Mouse (Mus musculus) forebrain, embryonic 15.5 days (tissue): ENCODE data around the gene Thsd7a. TPM values are rescaled to one million over a fixed set of nuclear protein-coding genes. Genes with fewer than 3 reads are reported as not detected.

Experiments used
- ATAC-seq: fragments of 200-750 bp; cut with Nextera tagmentation; replicated peaks from 2 replicates; pipeline ENCODE4 v1.8.0; 2017; ENCODE audit warnings: mild to moderate bottlenecking, moderate TSS enrichment, moderate library complexity
- H3K27ac ChIP-seq: fragments of 300-500 bp; sonication (generic); replicated peaks from 2 replicates; pipeline ENCODE4 v1.5.1; 2015; ENCODE audit warnings: mild to moderate bottlenecking, inconsistent platforms
- H3K27me3 ChIP-seq: fragments of 300-500 bp; sonication (generic); 2 replicates; pipeline ENCODE4 v1.6.1; 2015; ENCODE audit warnings: inconsistent platforms
- H3K36me3 ChIP-seq: fragments of 300-500 bp; sonication (generic); 2 replicates; pipeline ENCODE4 v1.6.1; 2015; ENCODE audit warnings: mild to moderate bottlenecking, inconsistent platforms
- H3K4me1 ChIP-seq: fragments of 300-500 bp; sonication (generic); 2 replicates; pipeline ENCODE4 v1.6.1; 2015; ENCODE audit warnings: inconsistent platforms
- H3K4me2 ChIP-seq: fragments of 300-500 bp; sonication (generic); replicated peaks from 2 replicates; pipeline ENCODE4 v1.6.1; 2015; ENCODE audit warnings: mild to moderate bottlenecking, inconsistent platforms
- H3K4me3 ChIP-seq: fragments of 300-500 bp; sonication (generic); 2 replicates; pipeline ENCODE4 v1.5.1; 2015; ENCODE audit warnings: mild to moderate bottlenecking, inconsistent platforms
- H3K9ac ChIP-seq: fragments of 300-500 bp; sonication (generic); replicated peaks from 2 replicates; pipeline ENCODE4 v1.6.1; 2015; ENCODE audit warnings: mild to moderate bottlenecking, inconsistent platforms
- H3K9me3 ChIP-seq: fragments of 300-500 bp; sonication (generic); 2 replicates; pipeline ENCODE4 v1.6.1; 2016; ENCODE audit warnings: inconsistent platforms
- WGBS: fragments of 180-500 bp; shearing (Covaris S2); methylation state at CpG from one replicate; pipeline ENCODE4 v1.1.7; 2015; ENCODE audit warnings: mixed read lengths; 5-methylcytosine and 5-hydroxymethylcytosine counted together
- polyA plus RNA-seq: library from polyadenylated mRNA; unstranded; fragments of >200 nt; fragmentation: Nextera tagmentation; extraction: Ambion mirVana; gene quantifications from 2 replicates; pipeline ENCODE4 v1.2.1, GENCODE M21; 2015

Thsd7a gene
- polyA plus RNA-seq, 1 experiment from 2014 or later = 13.8 TPM

DNA sequence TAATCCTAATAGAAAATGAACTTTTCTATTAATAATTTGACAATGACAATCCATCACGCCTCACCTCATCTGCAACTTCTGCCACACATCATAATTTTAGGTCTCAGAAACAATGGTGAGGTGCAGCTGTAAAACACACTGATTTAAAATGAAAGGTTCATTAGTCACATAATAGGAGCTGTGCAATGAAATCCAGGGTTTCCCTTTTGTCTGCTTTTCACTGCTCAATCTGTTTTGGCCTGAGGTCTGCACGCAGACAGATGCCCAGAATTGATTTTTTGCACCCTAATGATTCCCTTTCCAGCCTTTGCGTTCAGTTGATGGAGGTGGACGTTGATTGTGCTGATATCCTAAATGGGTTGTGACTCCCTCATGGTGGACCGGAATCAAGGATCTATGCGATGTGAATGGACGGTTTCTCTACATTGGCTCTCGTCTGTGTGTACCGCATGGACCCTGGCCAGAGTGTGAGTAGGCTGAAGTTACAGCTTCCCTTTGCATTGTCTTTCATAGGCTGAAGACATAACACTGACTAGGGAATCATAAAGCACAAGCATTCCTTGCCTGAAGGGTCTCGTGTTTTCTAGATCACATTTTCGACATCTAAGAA lies 120.5 kb downstream of the Thsd7a start:
- Histone ChIP-seq H3K9ac (no peak overlapping the region), H3K27me3 (no peaks in the 10 kb centered on the region), H3K4me3 (no peak overlapping the region), H3K4me1 (no peaks in the 10 kb centered on the region), H3K9me3 (no peaks in the 10 kb centered on the region), H3K4me2 (no peak overlapping the region), H3K27ac (no peak overlapping the region), H3K36me3 (no peaks in the 10 kb centered on the region)
- whole genome bisulfite sequencing = 72% methylated on average over 11 of the region's 11 CpGs
- ATAC-seq = no peak

DNA sequence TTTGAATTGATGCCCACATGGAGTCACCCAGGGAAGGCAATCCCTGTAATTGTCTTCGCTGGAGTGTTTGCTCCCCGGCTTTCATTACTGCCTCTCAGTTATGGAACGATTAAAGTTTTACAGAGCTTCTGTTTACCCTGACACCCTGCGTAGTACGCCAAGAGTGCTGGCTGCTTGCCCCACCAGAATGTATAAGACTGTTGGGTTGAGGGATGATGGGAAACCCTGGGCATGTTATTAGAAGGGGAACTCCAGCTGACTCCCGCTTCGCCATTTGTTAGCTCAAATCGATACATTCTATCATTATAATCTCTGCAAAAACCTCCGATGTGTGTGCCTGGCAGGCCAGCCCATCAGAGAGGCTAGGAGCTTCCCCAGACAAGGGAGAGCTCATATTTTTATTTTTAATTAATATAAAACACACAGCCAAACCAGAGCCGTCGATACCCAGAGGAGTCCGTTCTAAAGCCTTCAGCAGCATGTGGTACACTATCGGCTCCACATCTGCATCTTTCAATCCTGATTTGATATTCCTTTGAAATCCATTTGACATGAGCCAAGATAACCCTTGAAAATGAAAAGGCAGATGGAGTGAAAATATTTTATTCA lies 142.5 kb downstream of the Thsd7a start:
- Histone ChIP-seq H3K9me3 (no peaks in the 10 kb centered on the region), H3K27me3 (no peaks in the 10 kb centered on the region), H3K27ac (no peak overlapping the region), H3K36me3 (no peaks in the 10 kb centered on the region), H3K4me3 (no peak overlapping the region), H3K4me2 (peak overlapping the region; percentile 30), H3K9ac (no peak overlapping the region), H3K4me1 (peaks cover 4% of the 10 kb centered on the region; the same call in 1 of the 2 replicates)
- WGBS = 51% methylated on average over 13 of the region's 13 CpGs
- peak; percentile 91 for ATAC-seq

DNA sequence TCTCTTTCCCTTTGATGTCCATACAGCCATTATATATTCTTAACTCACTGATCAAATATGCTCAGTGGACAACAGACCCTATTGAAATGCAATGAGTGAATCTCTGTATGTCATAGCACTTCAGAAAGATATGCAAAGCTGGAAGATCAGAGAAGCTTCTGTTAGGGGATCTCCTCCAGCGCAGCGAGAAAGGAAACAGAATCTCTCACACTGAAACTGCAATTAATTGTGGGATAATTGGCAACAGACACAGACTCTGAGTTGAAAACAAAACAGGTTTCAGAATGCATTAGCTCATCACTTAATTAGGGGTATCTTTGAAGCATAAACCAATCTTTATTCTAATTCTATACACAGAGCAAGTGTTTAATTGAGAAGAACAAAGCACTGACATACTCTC lies 146.3 kb downstream of the Thsd7a start:
- Histone ChIP-seq H3K9ac (no peak overlapping the region), H3K36me3 (no peaks in the 10 kb centered on the region), H3K4me2 (no peak overlapping the region), H3K4me1 (peaks cover 4% of the 10 kb centered on the region; the same call in 1 of the 2 replicates), H3K27me3 (no peaks in the 10 kb centered on the region), H3K27ac (no peak overlapping the region), H3K4me3 (no peak overlapping the region), H3K9me3 (no peaks in the 10 kb centered on the region)
- ATAC-seq = no peak; the same call in 1 of the 2 replicates
- WGBS = 12% methylated on average over 2 of the region's 2 CpGs

DNA sequence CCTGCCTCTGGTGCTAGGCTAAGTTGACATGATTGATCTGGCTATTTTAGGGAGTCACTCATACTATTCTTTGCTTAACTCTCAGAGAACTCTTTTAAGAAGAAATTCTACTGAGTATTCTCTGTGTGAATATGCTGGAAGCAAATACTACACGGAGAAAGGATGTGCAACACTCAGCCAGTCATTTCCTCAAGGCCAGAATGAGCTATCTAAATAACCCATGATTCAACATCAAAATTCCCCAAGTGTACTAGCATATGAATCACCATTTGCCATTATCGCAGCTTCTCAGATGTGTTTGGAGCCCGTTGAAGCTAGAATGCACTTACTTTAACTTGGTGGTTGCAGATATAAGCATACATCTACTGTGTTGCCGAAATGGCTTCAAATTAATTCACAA lies 147.0 kb downstream of the Thsd7a start:
- no peak for ATAC-seq
- H3K27ac ChIP-seq = no peak overlapping the region
- no peaks in the 10 kb centered on the region for H3K27me3 ChIP-seq
- WGBS = 85% methylated on average over 4 of the region's 4 CpGs
- H3K4me2 ChIP-seq = no peak overlapping the region
- H3K4me1 ChIP-seq = peaks cover 4% of the 10 kb centered on the region; the same call in 1 of the 2 replicates
- no peaks in the 10 kb centered on the region for H3K9me3 ChIP-seq
- H3K9ac ChIP-seq = no peak overlapping the region
- no peaks in the 10 kb centered on the region for H3K36me3 ChIP-seq
- no peak overlapping the region for H3K4me3 ChIP-seq

DNA sequence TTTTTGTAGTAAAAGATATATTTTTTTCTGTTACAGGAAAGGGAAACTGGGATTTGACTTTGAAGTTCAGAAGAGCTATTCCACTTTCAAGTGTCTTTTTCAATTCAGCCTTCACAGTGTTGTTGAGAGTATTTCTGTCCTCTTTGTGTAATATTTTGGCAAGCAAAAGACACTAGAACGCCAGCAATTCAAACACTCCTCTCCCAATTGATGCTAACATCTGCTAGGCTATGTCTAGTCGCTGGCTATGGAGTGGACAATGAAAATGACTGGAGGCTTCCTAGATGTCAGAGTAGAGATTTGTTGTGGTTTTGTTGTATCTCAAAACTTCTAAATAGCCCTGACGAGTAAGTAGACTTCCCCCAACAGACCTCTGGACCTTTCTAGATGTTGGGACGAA lies 164.8 kb downstream of the Thsd7a start:
- Histone ChIP-seq H3K9me3 (no peaks in the 10 kb centered on the region), H3K9ac (no peak overlapping the region), H3K4me2 (no peak overlapping the region), H3K27me3 (no peaks in the 10 kb centered on the region), H3K4me1 (no peaks in the 10 kb centered on the region), H3K36me3 (no peaks in the 10 kb centered on the region), H3K4me3 (no peak overlapping the region), H3K27ac (no peak overlapping the region)
- 82% methylated on average over 4 of the region's 4 CpGs for WGBS
- no peak for ATAC-seq

DNA sequence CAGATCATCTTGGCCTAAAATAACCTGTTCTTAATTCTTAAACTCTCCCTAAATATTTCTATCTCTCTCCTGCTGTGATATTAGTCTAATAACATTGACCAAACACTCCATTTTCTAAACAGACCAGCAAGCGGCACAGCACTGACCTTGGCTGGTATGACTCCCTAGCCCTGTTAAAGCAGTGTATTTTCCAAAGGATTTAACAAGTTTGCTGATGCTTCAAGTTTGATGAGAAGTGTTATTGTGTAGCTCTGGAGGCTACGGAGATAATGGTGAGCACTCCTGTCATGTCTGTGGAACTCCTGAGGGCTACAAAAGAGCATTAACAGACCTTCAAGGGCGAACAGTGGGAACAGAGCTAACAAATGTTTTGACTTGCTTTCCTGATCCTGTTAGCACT lies 168.1 kb downstream of the Thsd7a start:
- Histone ChIP-seq H3K27ac (no peak overlapping the region), H3K4me1 (0 out of 2 replicates have a peak, but pooled peaks cover 2% of the 10 kb centered on the region), H3K9me3 (no peaks in the 10 kb centered on the region), H3K36me3 (no peaks in the 10 kb centered on the region), H3K4me2 (no peak overlapping the region), H3K27me3 (no peaks in the 10 kb centered on the region), H3K4me3 (no peak overlapping the region), H3K9ac (no peak overlapping the region)
- 40% methylated on average over 3 of the region's 3 CpGs for WGBS
- ATAC-seq = no peak

DNA sequence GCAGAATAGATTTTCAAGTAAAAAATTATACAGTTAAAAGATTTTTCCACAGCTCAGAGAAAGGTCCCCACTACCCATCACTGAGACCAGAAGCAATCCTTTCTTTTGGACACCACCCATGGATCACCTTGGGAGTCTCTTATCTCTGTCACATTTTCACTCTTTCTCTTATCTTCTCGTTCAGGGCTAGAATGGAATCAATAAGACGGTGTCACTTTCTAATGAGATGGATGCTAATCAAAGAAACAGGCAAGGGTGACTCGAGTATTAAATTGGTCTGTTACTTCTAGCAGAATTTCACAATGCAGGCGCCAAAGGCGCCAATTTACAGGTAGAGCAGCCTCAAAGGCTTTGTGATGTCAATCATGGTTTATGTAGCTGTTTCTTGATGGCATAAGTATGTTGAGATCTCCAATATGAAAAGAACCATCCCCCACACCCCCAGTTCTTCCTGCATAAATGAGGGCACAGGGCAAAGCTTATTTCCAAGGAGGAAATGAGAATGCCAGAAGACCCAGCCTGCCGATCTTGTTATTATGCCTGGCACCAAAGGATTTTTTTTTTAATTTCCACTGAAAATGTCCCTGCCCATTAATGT lies 173.5 kb downstream of the Thsd7a start:
- Histone ChIP-seq H3K4me2 (no peak overlapping the region), H3K27me3 (no peaks in the 10 kb centered on the region), H3K9ac (no peak overlapping the region), H3K4me3 (no peak overlapping the region), H3K27ac (no peak overlapping the region), H3K4me1 (peaks cover 7% of the 10 kb centered on the region; the same call in 1 of the 2 replicates), H3K9me3 (no peaks in the 10 kb centered on the region), H3K36me3 (no peaks in the 10 kb centered on the region)
- no peak for ATAC-seq
- 50% methylated on average over 6 of the region's 6 CpGs for WGBS

DNA sequence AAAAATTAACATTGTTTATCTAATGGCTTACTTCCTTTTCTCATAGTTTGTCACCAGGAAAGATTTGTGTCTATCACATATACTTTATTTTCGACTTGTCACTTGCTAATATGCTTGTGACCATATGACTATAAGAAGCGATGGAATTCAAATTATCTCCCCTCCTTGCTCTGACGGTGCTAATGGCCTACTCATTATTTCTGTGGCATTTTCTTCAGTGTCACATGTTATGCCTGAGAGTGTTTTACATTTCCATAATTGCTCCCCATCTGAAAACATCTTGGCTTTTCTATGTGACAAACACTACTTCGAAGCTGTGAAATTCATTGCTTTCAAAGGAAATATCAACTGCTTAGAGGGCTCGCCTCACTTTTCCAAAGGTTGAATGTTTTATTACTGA lies 177.0 kb downstream of the Thsd7a start:
- WGBS = 45% methylated on average over 5 of the region's 5 CpGs
- no peak overlapping the region for H3K9ac ChIP-seq
- no peak overlapping the region for H3K4me2 ChIP-seq
- ATAC-seq = peak; percentile 71
- no peak overlapping the region for H3K4me3 ChIP-seq
- H3K36me3 ChIP-seq = no peaks in the 10 kb centered on the region
- H3K27ac ChIP-seq = no peak overlapping the region
- H3K9me3 ChIP-seq = no peaks in the 10 kb centered on the region
- H3K27me3 ChIP-seq = no peaks in the 10 kb centered on the region
- H3K4me1 ChIP-seq = peaks cover 7% of the 10 kb centered on the region; the same call in 1 of the 2 replicates

DNA sequence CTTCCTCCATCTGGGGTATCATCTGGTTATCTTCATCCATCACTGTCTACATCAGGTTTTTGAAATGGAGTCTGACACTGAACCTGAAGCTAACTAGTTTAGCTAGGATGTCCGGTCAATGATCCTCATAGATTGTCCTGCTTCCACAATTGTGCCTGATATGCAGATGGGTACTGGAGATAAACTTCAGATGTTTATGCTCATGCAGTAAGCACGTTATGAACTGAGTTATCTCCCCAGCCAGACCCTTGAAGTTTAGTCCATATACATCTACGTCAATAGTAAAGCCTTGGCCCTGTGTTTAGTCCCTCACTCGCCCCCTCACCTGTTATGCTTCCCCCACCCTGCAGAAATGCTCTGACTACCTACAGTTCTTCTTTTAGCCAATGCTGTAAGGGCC lies 184.1 kb downstream of the Thsd7a start:
- no peaks in the 10 kb centered on the region for H3K4me1 ChIP-seq
- no peaks in the 10 kb centered on the region for H3K9me3 ChIP-seq
- ATAC-seq = no peak
- no peak overlapping the region for H3K4me3 ChIP-seq
- no peaks in the 10 kb centered on the region for H3K36me3 ChIP-seq
- H3K27ac ChIP-seq = no peak overlapping the region
- no peak overlapping the region for H3K4me2 ChIP-seq
- H3K9ac ChIP-seq = no peak overlapping the region
- no peaks in the 10 kb centered on the region for H3K27me3 ChIP-seq
- 87% methylated on average over 4 of the region's 4 CpGs for WGBS

DNA sequence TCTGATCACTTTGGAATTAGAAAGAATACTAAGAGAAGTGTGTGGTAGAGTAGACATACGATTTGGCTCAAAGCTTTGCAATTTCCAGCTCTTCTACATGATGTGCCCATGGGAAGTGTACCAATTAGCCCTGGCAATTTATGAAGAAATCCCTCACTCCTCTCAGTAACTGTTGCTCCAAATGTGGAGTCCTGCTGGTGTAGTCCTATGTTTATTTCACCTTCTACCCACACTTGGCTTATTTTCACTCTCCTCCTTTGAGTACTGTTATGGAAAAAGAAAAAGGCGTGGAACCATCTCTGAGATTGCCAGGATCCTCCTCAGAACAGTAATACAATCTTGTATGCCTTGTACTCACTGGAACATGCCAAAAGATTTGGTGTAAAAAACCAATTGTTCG lies 186.9 kb downstream of the Thsd7a start:
- ATAC-seq = no peak
- 83% methylated on average over 3 of the region's 3 CpGs for WGBS
- H3K4me1 ChIP-seq = no peaks in the 10 kb centered on the region
- H3K27ac ChIP-seq = no peak overlapping the region
- no peaks in the 10 kb centered on the region for H3K9me3 ChIP-seq
- H3K27me3 ChIP-seq = no peaks in the 10 kb centered on the region
- H3K9ac ChIP-seq = no peak overlapping the region
- no peaks in the 10 kb centered on the region for H3K36me3 ChIP-seq
- H3K4me2 ChIP-seq = no peak overlapping the region
- H3K4me3 ChIP-seq = no peak overlapping the region

DNA sequence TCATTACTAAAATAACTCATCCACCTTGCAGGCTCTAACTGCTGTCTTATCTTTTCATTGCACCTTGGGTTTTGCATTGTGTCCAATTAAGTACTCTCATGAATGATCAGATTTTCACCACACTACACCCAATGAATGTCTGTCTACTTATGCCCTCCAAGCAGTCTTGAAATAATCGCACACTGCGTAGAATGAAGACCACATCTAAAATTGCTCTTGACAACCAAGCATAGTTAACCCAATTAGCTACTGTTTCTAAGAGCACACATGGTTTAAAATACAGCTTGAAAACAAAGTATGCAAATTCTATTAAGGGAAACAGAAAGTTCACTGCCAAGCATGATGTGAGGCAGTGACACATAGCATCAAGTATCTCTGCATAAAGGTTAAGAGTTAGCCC lies 188.7 kb downstream of the Thsd7a start:
- H3K4me1 ChIP-seq = no peaks in the 10 kb centered on the region
- no peak for ATAC-seq
- 84% methylated on average over 2 of the region's 2 CpGs for WGBS
- no peak overlapping the region for H3K27ac ChIP-seq
- no peak overlapping the region for H3K4me3 ChIP-seq
- no peak overlapping the region for H3K4me2 ChIP-seq
- no peaks in the 10 kb centered on the region for H3K27me3 ChIP-seq
- H3K36me3 ChIP-seq = no peaks in the 10 kb centered on the region
- no peaks in the 10 kb centered on the region for H3K9me3 ChIP-seq
- H3K9ac ChIP-seq = no peak overlapping the region

DNA sequence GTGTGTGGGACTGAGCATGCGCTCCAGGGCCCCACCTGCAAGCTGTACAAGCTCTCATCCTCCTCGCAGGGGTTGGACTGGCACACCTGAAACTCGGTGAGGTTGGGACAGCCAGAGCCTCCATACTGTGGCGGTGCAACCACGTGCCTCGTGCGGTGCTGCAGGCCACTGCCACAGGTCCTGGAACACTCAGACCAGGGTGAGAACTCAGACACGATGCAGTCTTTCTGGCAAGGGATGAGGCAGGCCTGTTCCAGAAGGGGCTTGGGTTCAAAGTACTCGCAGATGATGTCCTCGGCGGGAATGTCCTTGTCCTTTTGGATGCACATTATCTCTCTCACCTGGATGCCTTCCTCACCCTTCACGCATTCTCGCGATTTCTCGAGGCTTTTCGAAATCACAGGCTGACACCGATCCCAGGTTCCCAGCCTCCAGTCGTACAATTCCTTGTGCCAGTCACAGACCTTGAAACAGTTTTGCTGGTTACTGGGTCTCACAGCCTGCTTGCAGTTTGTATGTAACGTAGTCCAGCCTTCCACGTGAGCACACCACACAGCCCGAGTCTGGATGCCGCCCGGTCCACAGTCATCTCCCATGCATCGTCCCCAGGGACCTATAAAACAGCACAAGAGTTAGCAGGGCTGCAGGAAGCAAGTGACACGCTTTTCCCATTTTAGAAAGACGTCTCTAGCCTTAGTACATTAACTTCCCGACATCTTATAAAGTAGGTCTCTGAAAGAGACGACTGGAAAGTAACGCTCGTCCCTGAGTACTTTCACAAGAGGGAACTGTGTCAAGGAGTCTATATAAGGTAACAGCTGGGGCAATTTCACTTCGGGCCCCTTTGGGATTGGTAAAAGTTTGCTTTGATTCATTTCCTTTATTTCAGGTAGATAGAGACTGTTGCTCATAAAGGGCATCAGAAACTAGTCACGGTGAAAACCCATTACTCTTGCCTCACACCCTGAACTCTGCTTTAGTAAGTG lies 193.8 kb downstream of the Thsd7a start:
- 90% methylated on average over 32 of the region's 32 CpGs for WGBS

More for the DNA sequence above, 193.8 kb downstream of the Thsd7a start:
- no peaks in the 10 kb centered on the region for H3K9me3 ChIP-seq
- H3K4me1 ChIP-seq = no peaks in the 10 kb centered on the region
- no peak overlapping the region for H3K4me3 ChIP-seq
- no peak overlapping the region for H3K27ac ChIP-seq
- no peak overlapping the region for H3K9ac ChIP-seq
- no peak overlapping the region for H3K4me2 ChIP-seq
- no peaks in the 10 kb centered on the region for H3K36me3 ChIP-seq
- H3K27me3 ChIP-seq = peaks cover 7% of the 10 kb centered on the region; the same call in 1 of the 2 replicates
- ATAC-seq = no peak
